Mouse (Mus musculus): ENCODE data around the gene Dimt1. TPM values are rescaled to one million over a fixed set of nuclear protein-coding genes. Genes with fewer than 3 reads are reported as not detected.
"Not testable (repeated sequence)": the region's sequence is repeated elsewhere in the genome, so short reads cannot be mapped to it uniquely, and the experiment has no call there.

The Dimt1 gene
- polyA plus RNA-seq, 1 experiment from 2014 or later: 42.4 TPM

GRCm38 (mm10) chr13:106957554-106957953 lies 10.6 kb downstream of the Dimt1 start:
- no peak for DNase-seq (ENCODE audit: low spot score)
- no peak for ATAC-seq (ENCODE audit: low FRiP score)
- no peak overlapping the region for H3K9ac ChIP-seq
- H3K36me3 ChIP-seq (replicated peaks; ENCODE audit: control insufficient read depth, insufficient read depth): peaks cover 81% of the 10 kb centered on the region
- no peaks in the 10 kb centered on the region for H3K27me3 ChIP-seq (ENCODE audit: control insufficient read depth, insufficient read depth, low read length)
- H3K9me3 ChIP-seq (ENCODE audit: control insufficient read depth, low read length): no peaks in the 10 kb centered on the region
- H3K4me2 ChIP-seq (replicated peaks): no peak overlapping the region
- no peaks in the 10 kb centered on the region for H3K4me1 ChIP-seq (replicated peaks; ENCODE audit: control insufficient read depth, insufficient read depth, low read length)
- H3K27ac ChIP-seq: no peak overlapping the region
- H3K4me3 ChIP-seq (replicated peaks; ENCODE audit: low read length): no peak overlapping the region
- 92% methylated on average over 4 of the region's 4 CpGs for WGBS

- Histone ChIP-seq H3K27ac (no peak overlapping the region), H3K9ac (no peak overlapping the region), H3K4me3 (replicated peaks; ENCODE audit: low read length) (no peak overlapping the region), H3K27me3 (ENCODE audit: control insufficient read depth, insufficient read depth, low read length) (no peaks in the 10 kb centered on the region), H3K36me3 (replicated peaks; ENCODE audit: control insufficient read depth, insufficient read depth) (peaks cover 81% of the 10 kb centered on the region), H3K4me1 (replicated peaks; ENCODE audit: control insufficient read depth, insufficient read depth, low read length) (no peaks in the 10 kb centered on the region), H3K4me2 (replicated peaks) (no peak overlapping the region), H3K9me3 (ENCODE audit: control insufficient read depth, low read length) (no peaks in the 10 kb centered on the region)
- ATAC-seq (ENCODE audit: low FRiP score) (no peak), DNase-seq (ENCODE audit: low spot score) (no peak)
- 94% methylated on average over 3 of the region's 3 CpGs for WGBS
These were observed 11.4 kb downstream of the Dimt1 start for GRCm38 (mm10) chr13:106958286-106958685.

GRCm38 (mm10) chr13:106960557-106960956 lies 13.6 kb downstream of the Dimt1 start:
- WGBS: 92% methylated on average over 3 of the region's 3 CpGs
- Histone ChIP-seq H3K36me3 (replicated peaks; ENCODE audit: control insufficient read depth, insufficient read depth) (peaks cover 77% of the 10 kb centered on the region), H3K4me3 (replicated peaks; ENCODE audit: low read length) (no peak overlapping the region), H3K4me2 (replicated peaks) (no peak overlapping the region), H3K27me3 (ENCODE audit: control insufficient read depth, insufficient read depth, low read length) (no peaks in the 10 kb centered on the region), H3K9ac (no peak overlapping the region), H3K9me3 (ENCODE audit: control insufficient read depth, low read length) (no peaks in the 10 kb centered on the region), H3K4me1 (replicated peaks; ENCODE audit: control insufficient read depth, insufficient read depth, low read length) (no peaks in the 10 kb centered on the region), H3K27ac (no peak overlapping the region)
- ATAC-seq (ENCODE audit: low FRiP score): no peak
- no peak for DNase-seq (ENCODE audit: low spot score)

GRCm38 (mm10) chr13:106961496-106961895 lies 14.6 kb downstream of the Dimt1 start:
- H3K27me3 ChIP-seq (ENCODE audit: control insufficient read depth, insufficient read depth, low read length): no peaks in the 10 kb centered on the region
- WGBS: 96% methylated on average over 4 of the region's 4 CpGs
- H3K4me1 ChIP-seq (replicated peaks; ENCODE audit: control insufficient read depth, insufficient read depth, low read length): no peaks in the 10 kb centered on the region
- no peaks in the 10 kb centered on the region for H3K9me3 ChIP-seq (ENCODE audit: control insufficient read depth, low read length)
- H3K9ac ChIP-seq: no peak overlapping the region
- H3K4me3 ChIP-seq (replicated peaks; ENCODE audit: low read length): no peak overlapping the region
- ATAC-seq (ENCODE audit: low FRiP score) (no peak), DNase-seq (ENCODE audit: low spot score) (no peak)
- peaks cover 68% of the 10 kb centered on the region for H3K36me3 ChIP-seq (replicated peaks; ENCODE audit: control insufficient read depth, insufficient read depth)
- H3K27ac ChIP-seq: no peak overlapping the region
- no peak overlapping the region for H3K4me2 ChIP-seq (replicated peaks)

- Histone ChIP-seq H3K36me3 (replicated peaks; ENCODE audit: control insufficient read depth, insufficient read depth) (peaks cover 17% of the 10 kb centered on the region), H3K9ac (no peak overlapping the region), H3K4me1 (replicated peaks; ENCODE audit: control insufficient read depth, insufficient read depth, low read length) (no peaks in the 10 kb centered on the region; the same call in 1 of the 2 replicates), H3K27me3 (ENCODE audit: control insufficient read depth, insufficient read depth, low read length) (no peaks in the 10 kb centered on the region), H3K4me2 (replicated peaks) (no peak overlapping the region), H3K27ac (no peak overlapping the region), H3K9me3 (ENCODE audit: control insufficient read depth, low read length) (no peaks in the 10 kb centered on the region), H3K4me3 (replicated peaks; ENCODE audit: low read length) (no peak overlapping the region)
- 89% methylated on average over 2 of the region's 2 CpGs for WGBS
- DNase-seq (ENCODE audit: low spot score) (no peak), ATAC-seq (ENCODE audit: low FRiP score) (no peak)
These were observed 50.0 kb downstream of the Dimt1 start for GRCm38 (mm10) chr13:106996891-106997290.

GRCm38 (mm10) chr13:106997557-106997956 lies 50.6 kb downstream of the Dimt1 start:
- H3K27me3 ChIP-seq (ENCODE audit: control insufficient read depth, insufficient read depth, low read length); H3K36me3 ChIP-seq (replicated peaks; ENCODE audit: control insufficient read depth, insufficient read depth); H3K4me2 ChIP-seq (replicated peaks); H3K4me3 ChIP-seq (replicated peaks; ENCODE audit: low read length); H3K27ac ChIP-seq; H3K4me1 ChIP-seq (replicated peaks; ENCODE audit: control insufficient read depth, insufficient read depth, low read length); ATAC-seq (ENCODE audit: low FRiP score); DNase-seq (ENCODE audit: low spot score); H3K9me3 ChIP-seq (ENCODE audit: control insufficient read depth, low read length); H3K9ac ChIP-seq: not testable (repeated sequence)
- 95% methylated on average over 3 of the region's 4 CpGs for WGBS

GRCm38 (mm10) chr13:106998026-106998425 lies 51.1 kb downstream of the Dimt1 start:
- DNase-seq (ENCODE audit: low spot score) (no peak), ATAC-seq (ENCODE audit: low FRiP score) (no peak)
- Histone ChIP-seq H3K36me3 (replicated peaks; ENCODE audit: control insufficient read depth, insufficient read depth) (peaks cover 6% of the 10 kb centered on the region), H3K9me3 (ENCODE audit: control insufficient read depth, low read length) (no peaks in the 10 kb centered on the region), H3K4me1 (replicated peaks; ENCODE audit: control insufficient read depth, insufficient read depth, low read length) (no peaks in the 10 kb centered on the region; the same call in 1 of the 2 replicates), H3K4me3 (replicated peaks; ENCODE audit: low read length) (no peak overlapping the region), H3K27me3 (ENCODE audit: control insufficient read depth, insufficient read depth, low read length) (no peaks in the 10 kb centered on the region), H3K4me2 (replicated peaks) (no peak overlapping the region), H3K9ac (no peak overlapping the region), H3K27ac (no peak overlapping the region)
- 93% methylated on average over 2 of the region's 2 CpGs for WGBS

- H3K4me1 ChIP-seq (replicated peaks; ENCODE audit: control insufficient read depth, insufficient read depth, low read length): no peaks in the 10 kb centered on the region; the same call in 1 of the 2 replicates
- DNase-seq (ENCODE audit: low spot score) (no peak), ATAC-seq (ENCODE audit: low FRiP score) (no peak)
- H3K4me2 ChIP-seq (replicated peaks): no peak overlapping the region
- no peak overlapping the region for H3K4me3 ChIP-seq (replicated peaks; ENCODE audit: low read length)
- WGBS: 96% methylated on average over 5 of the region's 5 CpGs
- no peak overlapping the region for H3K27ac ChIP-seq
- no peak overlapping the region for H3K9ac ChIP-seq
- no peaks in the 10 kb centered on the region for H3K27me3 ChIP-seq (ENCODE audit: control insufficient read depth, insufficient read depth, low read length)
- no peaks in the 10 kb centered on the region for H3K36me3 ChIP-seq (replicated peaks; ENCODE audit: control insufficient read depth, insufficient read depth)
- H3K9me3 ChIP-seq (ENCODE audit: control insufficient read depth, low read length): no peaks in the 10 kb centered on the region
These were observed 51.7 kb downstream of the Dimt1 start for GRCm38 (mm10) chr13:106998671-106999070.

- Histone ChIP-seq H3K9ac (no peak overlapping the region), H3K9me3 (ENCODE audit: control insufficient read depth, low read length) (no peaks in the 10 kb centered on the region), H3K36me3 (replicated peaks; ENCODE audit: control insufficient read depth, insufficient read depth) (no peaks in the 10 kb centered on the region), H3K4me3 (replicated peaks; ENCODE audit: low read length) (no peak overlapping the region), H3K27me3 (ENCODE audit: control insufficient read depth, insufficient read depth, low read length) (no peaks in the 10 kb centered on the region), H3K4me2 (replicated peaks) (no peak overlapping the region), H3K27ac (no peak overlapping the region), H3K4me1 (replicated peaks; ENCODE audit: control insufficient read depth, insufficient read depth, low read length) (no peaks in the 10 kb centered on the region)
- no peak for ATAC-seq (ENCODE audit: low FRiP score)
- WGBS: 94% methylated on average over 2 of the region's 2 CpGs
- DNase-seq (ENCODE audit: low spot score): no peak
These were observed 56.3 kb downstream of the Dimt1 start for GRCm38 (mm10) chr13:107003211-107003610.

- no peak for DNase-seq (ENCODE audit: low spot score)
- 87% methylated on average over 4 of the region's 4 CpGs for WGBS
- ATAC-seq (ENCODE audit: low FRiP score): no peak
These were observed 61.2 kb downstream of the Dimt1 start for GRCm38 (mm10) chr13:107008174-107008573.

More at GRCm38 (mm10) chr13:107008174-107008573, 61.2 kb downstream of the Dimt1 start:
- Histone ChIP-seq H3K27me3 (ENCODE audit: control insufficient read depth, insufficient read depth, low read length) (no peaks in the 10 kb centered on the region), H3K4me2 (replicated peaks) (no peak overlapping the region), H3K27ac (no peak overlapping the region), H3K9me3 (ENCODE audit: control insufficient read depth, low read length) (no peaks in the 10 kb centered on the region), H3K9ac (no peak overlapping the region), H3K4me3 (replicated peaks; ENCODE audit: low read length) (no peak overlapping the region), H3K4me1 (replicated peaks; ENCODE audit: control insufficient read depth, insufficient read depth, low read length) (no peaks in the 10 kb centered on the region), H3K36me3 (replicated peaks; ENCODE audit: control insufficient read depth, insufficient read depth) (no peaks in the 10 kb centered on the region)
